Mouse (Mus musculus): ENCODE results near the gene Eif6. TPM values are rescaled to one million over a fixed set of nuclear protein-coding genes. Genes with fewer than 3 reads are reported as not detected.

The Eif6 gene
- polyA plus RNA-seq, 1 experiment from 2014 or later, result 164 TPM

DNA sequence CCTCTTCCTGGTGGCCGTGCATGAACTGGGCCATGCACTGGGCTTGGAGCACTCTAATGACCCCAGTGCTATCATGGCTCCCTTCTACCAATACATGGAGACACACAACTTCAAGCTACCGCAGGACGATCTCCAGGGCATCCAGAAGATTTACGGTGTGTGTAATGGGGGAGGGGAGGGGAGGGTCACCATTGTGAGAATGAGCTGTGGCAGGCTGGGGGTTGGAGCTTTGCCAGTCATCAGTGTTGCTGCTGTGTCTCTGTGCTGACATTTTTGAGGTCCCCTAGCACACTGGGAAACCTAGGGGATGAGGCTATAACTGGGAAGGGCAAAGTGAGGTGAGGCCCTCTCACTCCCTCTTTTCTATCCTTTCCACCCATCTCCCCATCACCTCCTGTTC lies 19.3 kb downstream of the Eif6 start:
- 86% methylated on average over 4 of the region's 4 CpGs for WGBS
- no peak for ATAC-seq (replicated peaks; ENCODE audit: low FRiP score)

DNA sequence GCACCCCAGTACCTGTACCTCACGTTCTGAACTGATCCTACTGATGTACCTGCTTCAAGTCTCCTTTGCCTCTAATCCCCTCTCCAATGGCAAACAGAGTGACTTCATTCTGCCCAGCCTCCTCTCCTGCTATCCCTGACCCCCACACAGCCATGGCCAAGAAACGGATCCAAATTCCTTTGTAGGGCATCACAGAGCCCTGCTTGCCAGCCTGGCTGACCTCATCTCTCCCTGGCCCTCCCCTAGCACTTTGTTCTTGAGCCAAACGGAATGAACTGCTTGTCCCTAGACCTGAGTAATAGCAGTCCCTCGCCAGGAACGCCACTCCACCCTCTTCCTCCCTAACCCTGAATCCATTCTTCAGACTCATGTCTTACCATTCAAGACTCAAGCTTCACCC lies 20.2 kb downstream of the Eif6 start:
- no peaks in the 10 kb centered on the region for H3K36me3 ChIP-seq (ENCODE audit: control insufficient read depth, insufficient read depth, low read length)
- H3K4me3 ChIP-seq (ENCODE audit: low read depth, low read length), result no peak overlapping the region
- DNase-seq (ENCODE audit: low spot score) (no peak), ATAC-seq (replicated peaks; ENCODE audit: low FRiP score) (no peak)
- 75% methylated on average over 5 of the region's 5 CpGs for WGBS
- no peak overlapping the region for H3K9ac ChIP-seq (ENCODE audit: low read length)
- no peaks in the 10 kb centered on the region for H3K27me3 ChIP-seq (ENCODE audit: control insufficient read depth, insufficient read depth, low read length)
- no peak overlapping the region for H3K27ac ChIP-seq (ENCODE audit: low read depth, low read length)
- no peaks in the 10 kb centered on the region for H3K9me3 ChIP-seq (ENCODE audit: control insufficient read depth, low read length)
- H3K4me1 ChIP-seq (replicated peaks; ENCODE audit: control insufficient read depth, insufficient read depth, low read length), result no peaks in the 10 kb centered on the region
- no peak overlapping the region for H3K4me2 ChIP-seq (ENCODE audit: low read depth, low read length, severe bottlenecking)

More for the DNA sequence above, 19.3 kb downstream of the Eif6 start:
- H3K4me1 ChIP-seq (replicated peaks; ENCODE audit: control insufficient read depth, insufficient read depth, low read length), result no peaks in the 10 kb centered on the region
- no peak overlapping the region for H3K4me2 ChIP-seq (ENCODE audit: low read depth, low read length, severe bottlenecking)
- no peaks in the 10 kb centered on the region for H3K9me3 ChIP-seq (ENCODE audit: control insufficient read depth, low read length)
- H3K9ac ChIP-seq (ENCODE audit: low read length), result no peak overlapping the region
- no peaks in the 10 kb centered on the region for H3K27me3 ChIP-seq (ENCODE audit: control insufficient read depth, insufficient read depth, low read length)
- H3K4me3 ChIP-seq (ENCODE audit: low read depth, low read length), result no peak overlapping the region
- H3K36me3 ChIP-seq (ENCODE audit: control insufficient read depth, insufficient read depth, low read length), result no peaks in the 10 kb centered on the region
- no peak for DNase-seq (ENCODE audit: low spot score)
- no peak overlapping the region for H3K27ac ChIP-seq (ENCODE audit: low read depth, low read length)

- DNase-seq (ENCODE audit: low spot score), result no peak
These were observed 20.8 kb downstream of the Eif6 start for GRCm38 (mm10) chr2:155805925-155806255.

GRCm38 (mm10) chr2:155805231-155805924 lies 21.3 kb downstream of the Eif6 start:
- WGBS, result 72% methylated on average over 6 of the region's 6 CpGs
- no peaks in the 10 kb centered on the region for H3K36me3 ChIP-seq (ENCODE audit: control insufficient read depth, insufficient read depth, low read length)

More at GRCm38 (mm10) chr2:155805925-155806255, 20.8 kb downstream of the Eif6 start:
- H3K36me3 ChIP-seq (ENCODE audit: control insufficient read depth, insufficient read depth, low read length), result no peaks in the 10 kb centered on the region
- no peak overlapping the region for H3K4me2 ChIP-seq (ENCODE audit: low read depth, low read length, severe bottlenecking)
- 83% methylated on average over 6 of the region's 6 CpGs for WGBS
- no peaks in the 10 kb centered on the region for H3K9me3 ChIP-seq (ENCODE audit: control insufficient read depth, low read length)
- no peaks in the 10 kb centered on the region for H3K27me3 ChIP-seq (ENCODE audit: control insufficient read depth, insufficient read depth, low read length)
- H3K9ac ChIP-seq (ENCODE audit: low read length), result no peak overlapping the region
- H3K27ac ChIP-seq (ENCODE audit: low read depth, low read length), result no peak overlapping the region
- no peak for ATAC-seq (replicated peaks; ENCODE audit: low FRiP score)
- no peaks in the 10 kb centered on the region for H3K4me1 ChIP-seq (replicated peaks; ENCODE audit: control insufficient read depth, insufficient read depth, low read length)
- no peak overlapping the region for H3K4me3 ChIP-seq (ENCODE audit: low read depth, low read length)

DNA sequence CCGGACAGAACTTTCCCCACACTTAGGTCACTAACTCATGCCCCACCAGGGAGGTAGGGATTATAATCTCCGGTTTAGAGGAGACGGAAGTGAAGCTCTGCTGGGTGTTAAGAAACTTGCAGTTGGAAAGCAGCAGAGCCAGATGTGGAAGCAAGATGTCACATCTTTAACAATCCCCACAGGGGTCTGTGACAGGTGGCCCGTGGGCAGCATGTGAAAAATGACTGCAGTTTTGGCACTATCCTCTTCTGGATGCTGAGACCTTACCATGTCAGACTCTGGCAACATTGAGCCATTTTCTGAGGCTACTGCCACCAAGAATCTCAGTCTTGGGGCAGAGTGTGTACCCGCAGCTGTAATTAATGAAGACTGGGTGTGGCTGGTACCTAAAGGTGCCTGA lies 22.7 kb downstream of the Eif6 start:
- H3K4me3 ChIP-seq (ENCODE audit: low read depth, low read length), result no peak overlapping the region
- no peak for ATAC-seq (replicated peaks; ENCODE audit: low FRiP score)
- H3K9ac ChIP-seq (ENCODE audit: low read length), result no peak overlapping the region
- no peak for DNase-seq (ENCODE audit: low spot score)
- H3K9me3 ChIP-seq (ENCODE audit: control insufficient read depth, low read length), result no peaks in the 10 kb centered on the region
- H3K27ac ChIP-seq (ENCODE audit: low read depth, low read length), result no peak overlapping the region
- no peak overlapping the region for H3K4me2 ChIP-seq (ENCODE audit: low read depth, low read length, severe bottlenecking)
- H3K36me3 ChIP-seq (ENCODE audit: control insufficient read depth, insufficient read depth, low read length), result no peaks in the 10 kb centered on the region
- 78% methylated on average over 5 of the region's 5 CpGs for WGBS
- H3K4me1 ChIP-seq (replicated peaks; ENCODE audit: control insufficient read depth, insufficient read depth, low read length), result no peaks in the 10 kb centered on the region
- no peaks in the 10 kb centered on the region for H3K27me3 ChIP-seq (ENCODE audit: control insufficient read depth, insufficient read depth, low read length)

More at GRCm38 (mm10) chr2:155805231-155805924, 21.3 kb downstream of the Eif6 start:
- Histone ChIP-seq H3K9me3 (ENCODE audit: control insufficient read depth, low read length) (no peaks in the 10 kb centered on the region), H3K9ac (ENCODE audit: low read length) (no peak overlapping the region), H3K4me1 (replicated peaks; ENCODE audit: control insufficient read depth, insufficient read depth, low read length) (no peaks in the 10 kb centered on the region), H3K4me3 (ENCODE audit: low read depth, low read length) (no peak overlapping the region), H3K27ac (ENCODE audit: low read depth, low read length) (no peak overlapping the region), H3K4me2 (ENCODE audit: low read depth, low read length, severe bottlenecking) (no peak overlapping the region), H3K27me3 (ENCODE audit: control insufficient read depth, insufficient read depth, low read length) (no peaks in the 10 kb centered on the region)
- ATAC-seq (replicated peaks; ENCODE audit: low FRiP score) (no peak), DNase-seq (ENCODE audit: low spot score) (no peak)

GRCm38 (mm10) chr2:155802761-155803160 lies 24.0 kb downstream of the Eif6 start:
- no peaks in the 10 kb centered on the region for H3K9me3 ChIP-seq (ENCODE audit: control insufficient read depth, low read length)
- no peaks in the 10 kb centered on the region for H3K36me3 ChIP-seq (ENCODE audit: control insufficient read depth, insufficient read depth, low read length)
- no peak overlapping the region for H3K4me2 ChIP-seq (ENCODE audit: low read depth, low read length, severe bottlenecking)
- H3K27ac ChIP-seq (ENCODE audit: low read depth, low read length), result no peak overlapping the region
- DNase-seq (ENCODE audit: low spot score) (no peak), ATAC-seq (replicated peaks; ENCODE audit: low FRiP score) (no peak)
- no peak overlapping the region for H3K4me3 ChIP-seq (ENCODE audit: low read depth, low read length)
- 59% methylated on average over 3 of the region's 3 CpGs for WGBS
- no peak overlapping the region for H3K9ac ChIP-seq (ENCODE audit: low read length)
- no peaks in the 10 kb centered on the region for H3K4me1 ChIP-seq (replicated peaks; ENCODE audit: control insufficient read depth, insufficient read depth, low read length)
- no peaks in the 10 kb centered on the region for H3K27me3 ChIP-seq (ENCODE audit: control insufficient read depth, insufficient read depth, low read length)

GRCm38 (mm10) chr2:155798613-155799012 lies 28.1 kb downstream of the Eif6 start:
- no peak for DNase-seq (ENCODE audit: low spot score)
- Histone ChIP-seq H3K9me3 (ENCODE audit: control insufficient read depth, low read length) (no peaks in the 10 kb centered on the region), H3K27me3 (ENCODE audit: control insufficient read depth, insufficient read depth, low read length) (no peaks in the 10 kb centered on the region), H3K4me3 (ENCODE audit: low read depth, low read length) (no peak overlapping the region), H3K27ac (ENCODE audit: low read depth, low read length) (no peak overlapping the region), H3K36me3 (ENCODE audit: control insufficient read depth, insufficient read depth, low read length) (no peaks in the 10 kb centered on the region), H3K4me1 (replicated peaks; ENCODE audit: control insufficient read depth, insufficient read depth, low read length) (no peaks in the 10 kb centered on the region), H3K9ac (ENCODE audit: low read length) (no peak overlapping the region), H3K4me2 (ENCODE audit: low read depth, low read length, severe bottlenecking) (no peak overlapping the region)
- 64% methylated on average over 3 of the region's 3 CpGs for WGBS
- ATAC-seq (replicated peaks; ENCODE audit: low FRiP score), result no peak

DNA sequence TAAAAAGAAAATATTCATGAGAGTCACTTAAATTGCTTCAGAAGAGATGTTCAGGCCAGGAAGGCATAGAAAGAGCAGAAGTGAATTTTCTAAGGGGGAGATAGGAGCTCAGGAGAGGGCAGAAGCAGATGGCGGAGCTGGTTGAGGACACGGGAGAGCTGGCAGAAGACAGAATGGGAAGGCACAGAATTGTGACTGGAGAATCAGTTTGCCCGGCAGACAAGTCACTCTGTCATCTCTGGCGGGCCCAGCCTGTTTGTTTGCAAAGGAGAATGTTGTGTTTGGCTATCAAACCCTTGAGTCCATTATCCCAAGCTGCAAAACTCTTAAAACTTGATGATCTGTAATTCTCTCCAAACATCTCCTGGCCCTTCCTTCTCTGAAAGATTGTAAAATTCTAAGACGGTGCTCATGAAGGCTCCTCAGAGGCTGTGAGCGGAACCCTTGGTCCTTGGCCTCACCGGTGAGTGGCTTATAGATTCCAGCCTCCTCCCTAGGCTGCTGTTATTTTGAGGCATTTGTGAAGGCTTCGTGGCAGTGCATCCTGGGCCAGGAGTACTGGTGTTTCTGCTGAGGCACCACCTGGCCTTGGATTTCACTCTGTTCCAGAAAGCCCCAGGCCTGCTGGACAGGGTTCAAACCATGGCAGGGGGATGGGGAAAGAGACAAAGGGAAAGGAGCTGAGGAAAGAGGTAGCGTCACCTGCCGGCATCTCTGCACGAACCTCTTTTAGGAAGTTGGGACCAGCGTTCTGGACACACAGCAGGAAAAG lies 31.9 kb downstream of the Eif6 start:
- ATAC-seq (replicated peaks; ENCODE audit: low FRiP score), result no peak
- H3K9ac ChIP-seq (ENCODE audit: low read length), result no peak overlapping the region

More for the DNA sequence above, 31.9 kb downstream of the Eif6 start:
- Histone ChIP-seq H3K9me3 (ENCODE audit: control insufficient read depth, low read length) (no peaks in the 10 kb centered on the region), H3K36me3 (ENCODE audit: control insufficient read depth, insufficient read depth, low read length) (no peaks in the 10 kb centered on the region), H3K27me3 (ENCODE audit: control insufficient read depth, insufficient read depth, low read length) (no peaks in the 10 kb centered on the region), H3K4me3 (ENCODE audit: low read depth, low read length) (no peak overlapping the region), H3K4me1 (replicated peaks; ENCODE audit: control insufficient read depth, insufficient read depth, low read length) (no peaks in the 10 kb centered on the region), H3K4me2 (ENCODE audit: low read depth, low read length, severe bottlenecking) (no peak overlapping the region), H3K27ac (ENCODE audit: low read depth, low read length) (no peak overlapping the region)
- 89% methylated on average over 12 of the region's 12 CpGs for WGBS
- DNase-seq (ENCODE audit: low spot score), result no peak

Data from forebrain, embryonic 11.5 days (tissue).